Mouse (Mus musculus) kidney, embryonic 15.5 days (tissue): Measurements from ENCODE around the gene Tmem44. TPM values are rescaled to one million over a fixed set of nuclear protein-coding genes. Genes with fewer than 3 reads are reported as not detected.

Experiments
- ATAC-seq: fragments of 200-750 bp; cut with Nextera tagmentation; replicated peaks from 2 replicates; pipeline ENCODE4 v1.8.0; 2017; ENCODE audit warnings: moderate TSS enrichment; ENCODE audit not compliant: low FRiP score
- H3K27ac ChIP-seq: fragments of 300-500 bp; sonication (generic); 2 replicates; pipeline ENCODE4 v1.5.1; 2015; ENCODE audit warnings: mild to moderate bottlenecking, inconsistent platforms
- H3K27me3 ChIP-seq: fragments of 300-500 bp; sonication (generic); 2 replicates; pipeline ENCODE4 v1.6.1; 2015; ENCODE audit warnings: inconsistent platforms
- H3K36me3 ChIP-seq: fragments of 300-500 bp; sonication (generic); 2 replicates; pipeline ENCODE4 v1.6.1; 2015; ENCODE audit warnings: inconsistent platforms
- H3K4me1 ChIP-seq: fragments of 300-500 bp; sonication (generic); 2 replicates; pipeline ENCODE4 v1.6.1; 2015; ENCODE audit warnings: inconsistent platforms
- H3K4me2 ChIP-seq: fragments of 300-500 bp; sonication (generic); 2 replicates; pipeline ENCODE4 v1.6.1; 2015; ENCODE audit warnings: moderate library complexity, mild to moderate bottlenecking, inconsistent platforms
- H3K4me3 ChIP-seq: fragments of 300-500 bp; sonication (generic); replicated peaks from 2 replicates; pipeline ENCODE4 v1.5.1; 2015; ENCODE audit warnings: mild to moderate bottlenecking, inconsistent platforms
- H3K9ac ChIP-seq: fragments of 300-500 bp; sonication (generic); 2 replicates; pipeline ENCODE4 v1.6.1; 2015; ENCODE audit warnings: mild to moderate bottlenecking, inconsistent platforms
- H3K9me3 ChIP-seq: fragments of 300-500 bp; sonication (generic); replicated peaks from 2 replicates; pipeline ENCODE4 v1.6.1; 2016; ENCODE audit warnings: inconsistent platforms
- WGBS: fragments of 180-500 bp; shearing (Covaris S2); methylation state at CpG from one replicate; pipeline ENCODE4 v1.1.7; 2015; ENCODE audit warnings: mixed read lengths; 5-methylcytosine and 5-hydroxymethylcytosine counted together
- polyA plus RNA-seq: library from polyadenylated mRNA; unstranded; fragments of >200 nt; fragmentation: Nextera tagmentation; extraction: Ambion mirVana; gene quantifications from 2 replicates; pipeline ENCODE4 v1.2.1, GENCODE M21; 2015

Gene Tmem44
- polyA plus RNA-seq: 15.0 and 18.6 TPM in 2 replicates

- Histone ChIP-seq H3K4me2 (peak within 1 kb of the TSS; percentile 85), H3K9ac (peak within 1 kb of the TSS; percentile 79), H3K36me3 (peaks cover 18% of the 10 kb centered on the region), H3K9me3 (peaks cover 15% of the 10 kb centered on the region), H3K27me3 (no peaks in the 10 kb centered on the region), H3K4me3 (peak within 1 kb of the TSS; percentile 68), H3K27ac (0 out of 2 replicates have a peak within 1 kb of the TSS, but pooled peaks have one; percentile 25), H3K4me1 (peaks cover 19% of the 10 kb centered on the region)
- WGBS: 7% methylated on average over 14 of the region's 14 CpGs
- ATAC-seq: peak; percentile 33
Observed at GRCm38 (mm10) chr16:30550748-30551192, at the start of gene Tmem44. Gene Tmem44 (minus strand): TSS chr16:30550842.

- H3K4me2 ChIP-seq: peak within 1 kb of the TSS; percentile 80
- no peaks in the 10 kb centered on the region for H3K9me3 ChIP-seq
- H3K9ac ChIP-seq: peak within 1 kb of the TSS; percentile 68
- peaks cover 49% of the 10 kb centered on the region for H3K27me3 ChIP-seq
- H3K27ac ChIP-seq: peak within 1 kb of the TSS; percentile 84
- peak within 1 kb of the TSS; percentile 71 for H3K4me3 ChIP-seq
- no peaks in the 10 kb centered on the region for H3K36me3 ChIP-seq
- ATAC-seq: peak; percentile 78
- WGBS: under 1% methylated on average over 63 of the region's 63 CpGs
- peaks cover 55% of the 10 kb centered on the region for H3K4me1 ChIP-seq
Observed at GRCm38 (mm10) chr16:30599491-30600268, 49.0 kb upstream of the Tmem44 start, which contains the start of gene Fam43a. Gene Fam43a (plus strand): TSS chr16:30599723.

- Histone ChIP-seq H3K9ac (no peak overlapping the region), H3K4me1 (peaks cover 34% of the 10 kb centered on the region), H3K4me2 (peak overlapping the region; percentile 43), H3K4me3 (0 out of 2 replicates have a peak overlapping the region, but pooled peaks have one; percentile 10), H3K9me3 (no peaks in the 10 kb centered on the region), H3K27ac (no peak overlapping the region), H3K36me3 (no peaks in the 10 kb centered on the region), H3K27me3 (peaks cover 50% of the 10 kb centered on the region)
- WGBS: 11% methylated on average over 16 of the region's 16 CpGs
- 0 out of 2 replicates have a peak, but pooled peaks have one; percentile 38 for ATAC-seq
Observed at GRCm38 (mm10) chr16:30596959-30597681, 46.5 kb upstream of the Tmem44 start.

GRCm38 (mm10) chr16:30595835-30596557 is 45.4 kb upstream of the Tmem44 start:
- 81% methylated on average over 14 of the region's 14 CpGs for WGBS
- peaks cover 23% of the 10 kb centered on the region for H3K4me1 ChIP-seq
- no peak overlapping the region for H3K9ac ChIP-seq
- H3K9me3 ChIP-seq: no peaks in the 10 kb centered on the region
- H3K27me3 ChIP-seq: peaks cover 39% of the 10 kb centered on the region
- H3K4me2 ChIP-seq: no peak overlapping the region
- H3K4me3 ChIP-seq: no peak overlapping the region
- ATAC-seq: no peak
- H3K27ac ChIP-seq: no peak overlapping the region
- no peaks in the 10 kb centered on the region for H3K36me3 ChIP-seq

- ATAC-seq: no peak
- H3K9ac ChIP-seq: no peak overlapping the region
- peaks cover 17% of the 10 kb centered on the region for H3K4me1 ChIP-seq
- peaks cover 34% of the 10 kb centered on the region for H3K27me3 ChIP-seq
- no peak overlapping the region for H3K27ac ChIP-seq
- no peaks in the 10 kb centered on the region for H3K9me3 ChIP-seq
- H3K4me2 ChIP-seq: no peak overlapping the region
- WGBS: 57% methylated on average over 3 of the region's 3 CpGs
- no peak overlapping the region for H3K4me3 ChIP-seq
- H3K36me3 ChIP-seq: no peaks in the 10 kb centered on the region
Observed at GRCm38 (mm10) chr16:30595356-30595755, 44.7 kb upstream of the Tmem44 start.

GRCm38 (mm10) chr16:30591990-30592389 is 41.3 kb upstream of the Tmem44 start:
- no peak for ATAC-seq
- Histone ChIP-seq H3K36me3 (no peaks in the 10 kb centered on the region), H3K4me2 (no peak overlapping the region), H3K4me1 (peaks cover 8% of the 10 kb centered on the region), H3K4me3 (no peak overlapping the region), H3K27ac (no peak overlapping the region), H3K9me3 (no peaks in the 10 kb centered on the region), H3K27me3 (peaks cover 24% of the 10 kb centered on the region), H3K9ac (no peak overlapping the region)
- 43% methylated on average over 3 of the region's 3 CpGs for WGBS

GRCm38 (mm10) chr16:30590264-30591209 is 39.9 kb upstream of the Tmem44 start:
- Histone ChIP-seq H3K36me3 (peaks cover 3% of the 10 kb centered on the region), H3K27me3 (peaks cover 11% of the 10 kb centered on the region; the same call in 1 of the 2 replicates), H3K4me3 (no peak overlapping the region), H3K9me3 (no peaks in the 10 kb centered on the region), H3K27ac (no peak overlapping the region), H3K9ac (no peak overlapping the region), H3K4me1 (peaks cover 12% of the 10 kb centered on the region), H3K4me2 (no peak overlapping the region)
- no peak for ATAC-seq
- 36% methylated on average over 7 of the region's 7 CpGs for WGBS

GRCm38 (mm10) chr16:30587494-30588327 is 37.1 kb upstream of the Tmem44 start, which contains the start of gene Lsg1:
Gene Lsg1 (minus strand): TSS chr16:30587592.
- peaks cover 30% of the 10 kb centered on the region for H3K36me3 ChIP-seq
- H3K9me3 ChIP-seq: no peaks in the 10 kb centered on the region
- ATAC-seq: peak; percentile 93
- H3K27ac ChIP-seq: peak within 1 kb of the TSS; percentile 48
- 3% methylated on average over 35 of the region's 35 CpGs for WGBS
- peak within 1 kb of the TSS; percentile 71 for H3K9ac ChIP-seq
- H3K4me2 ChIP-seq: peak within 1 kb of the TSS; percentile 85
- peaks cover 3% of the 10 kb centered on the region; the same call in 1 of the 2 replicates for H3K27me3 ChIP-seq
- peaks cover 12% of the 10 kb centered on the region for H3K4me1 ChIP-seq
- peak within 1 kb of the TSS; percentile 66 for H3K4me3 ChIP-seq

GRCm38 (mm10) chr16:30586935-30587493 is 36.4 kb upstream of the Tmem44 start:
- Histone ChIP-seq H3K4me1 (peaks cover 12% of the 10 kb centered on the region), H3K9me3 (no peaks in the 10 kb centered on the region), H3K9ac (peak overlapping the region; percentile 71), H3K4me3 (peak overlapping the region; percentile 66), H3K4me2 (peak overlapping the region; percentile 85), H3K27me3 (peaks cover 3% of the 10 kb centered on the region; the same call in 1 of the 2 replicates), H3K36me3 (peaks cover 37% of the 10 kb centered on the region), H3K27ac (peak overlapping the region; percentile 48)
- peak; percentile 58 for ATAC-seq
- 3% methylated on average over 19 of the region's 19 CpGs for WGBS

- no peak overlapping the region for H3K9ac ChIP-seq
- H3K4me1 ChIP-seq: no peaks in the 10 kb centered on the region
- no peaks in the 10 kb centered on the region for H3K9me3 ChIP-seq
- H3K36me3 ChIP-seq: peaks cover 99% of the 10 kb centered on the region
- no peak overlapping the region for H3K4me3 ChIP-seq
- H3K27me3 ChIP-seq: no peaks in the 10 kb centered on the region
- no peak overlapping the region for H3K4me2 ChIP-seq
- ATAC-seq: no peak
- no peak overlapping the region for H3K27ac ChIP-seq
- WGBS: 87% methylated on average over 5 of the region's 5 CpGs
Observed at GRCm38 (mm10) chr16:30580765-30581164, 30.1 kb upstream of the Tmem44 start.
